Mouse (Mus musculus) liver, postnatal 0 days (tissue): ENCODE data around the gene Lat2. TPM values are rescaled to one million over a fixed set of nuclear protein-coding genes. Genes with fewer than 3 reads are reported as not detected.

Experiments
- ATAC-seq: fragments of 200-750 bp; cut with Nextera tagmentation; 2 replicates; pipeline ENCODE4 v1.8.0; 2017; ENCODE audit warnings: mild to moderate bottlenecking, moderate library complexity
- DNase-seq: peaks from one replicate; pipeline ENCODE4 v3.0.0-alpha.2; 2016
- H3K27ac ChIP-seq: fragments of 300-500 bp; sonication (generic); 2 replicates; pipeline ENCODE4 v1.5.1; 2014; ENCODE audit warnings: antibody characterized with exemption, moderate library complexity, mild to moderate bottlenecking, low read depth
- H3K27me3 ChIP-seq: fragments of 300-500 bp; sonication (generic); 2 replicates; pipeline ENCODE4 v1.6.1; 2014; ENCODE audit warnings: low read length, control low read depth, mixed read lengths; ENCODE audit not compliant: insufficient read depth
- H3K36me3 ChIP-seq: fragments of 300-500 bp; sonication (generic); replicated peaks from 2 replicates; pipeline ENCODE4 v1.6.1; 2014; ENCODE audit warnings: mild to moderate bottlenecking, control low read depth, low read length, moderate library complexity, mixed read lengths; ENCODE audit not compliant: insufficient read depth
- H3K4me1 ChIP-seq: fragments of 300-500 bp; sonication (generic); 2 replicates; pipeline ENCODE4 v1.6.1; 2014; ENCODE audit warnings: antibody characterized with exemption, mild to moderate bottlenecking, control low read depth; ENCODE audit not compliant: insufficient read depth
- H3K4me2 ChIP-seq: fragments of 300-500 bp; sonication (generic); 2 replicates; pipeline ENCODE4 v1.6.1; 2014; ENCODE audit warnings: low read depth, mild to moderate bottlenecking, low read length, moderate library complexity, mixed read lengths
- H3K4me3 ChIP-seq: fragments of 300-500 bp; sonication (generic); 2 replicates; pipeline ENCODE4 v1.5.1; 2014; ENCODE audit warnings: low read depth, low read length
- H3K9ac ChIP-seq: fragments of 300-500 bp; sonication (generic); replicated peaks from 2 replicates; pipeline ENCODE4 v1.6.1; 2014; ENCODE audit warnings: mild to moderate bottlenecking, moderate library complexity
- H3K9me3 ChIP-seq: fragments of 300-500 bp; sonication (generic); 2 replicates; pipeline ENCODE4 v1.6.1; 2016; ENCODE audit warnings: mild to moderate bottlenecking, control low read depth, low read length, mixed read lengths
- CTCF ChIP-seq: sonication (generic); IDR thresholded peaks from 2 replicates; pipeline ENCODE4 v1.5.1; 2016; ENCODE audit warnings: antibody characterized with exemption, low read depth
- EP300 ChIP-seq: IDR thresholded peaks from 2 replicates; pipeline ENCODE4 v1.6.1; 2016; ENCODE audit warnings: antibody characterized with exemption, low read depth, mild to moderate bottlenecking
- WGBS: fragments of 180-500 bp; shearing (Covaris S2); extraction: QIAGEN DNeasy Blood & Tissue Kit; methylation state at CpG from one replicate; pipeline ENCODE4 v1.1.7; 2014; ENCODE audit not compliant: insufficient replicate concordance; 5-methylcytosine and 5-hydroxymethylcytosine counted together
- polyA plus RNA-seq: library from polyadenylated mRNA; unstranded; fragments of >200 nt; fragmentation: Nextera tagmentation; extraction: Ambion mirVana; gene quantifications from 2 replicates; pipeline ENCODE4 v1.2.1, GENCODE M21; 2015

Lat2 gene
- polyA plus RNA-seq, 1 experiment from 2014 or later, result 2.4 TPM

DNA sequence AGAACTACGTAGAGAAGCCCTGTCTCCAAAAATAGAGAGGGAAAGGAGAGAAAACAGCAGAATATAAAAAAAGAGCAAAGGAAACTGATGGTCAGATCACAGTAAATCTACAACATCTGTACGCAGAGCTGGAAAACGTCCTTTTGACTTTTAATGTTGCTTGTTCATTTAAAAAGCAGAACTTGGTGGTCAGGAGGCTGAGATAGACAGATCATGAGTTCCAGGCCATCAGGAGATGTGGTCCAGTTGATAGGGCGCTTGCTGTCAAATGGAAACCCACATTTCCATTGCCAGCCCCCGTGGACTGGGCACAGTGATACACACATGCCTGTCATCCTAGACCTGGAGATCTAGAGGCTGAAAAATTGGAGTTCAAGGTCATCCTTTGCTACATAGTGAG lies 30.0 kb downstream of the Lat2 start:
- Histone ChIP-seq H3K27ac (no peak overlapping the region), H3K4me2 (no peak overlapping the region), H3K4me1 (peaks cover 15% of the 10 kb centered on the region), H3K27me3 (no peaks in the 10 kb centered on the region), H3K4me3 (no peak overlapping the region), H3K36me3 (peaks cover 10% of the 10 kb centered on the region), H3K9me3 (no peaks in the 10 kb centered on the region), H3K9ac (no peak overlapping the region)
- no peak for ATAC-seq
- DNase-seq, result no peak
- TF ChIP-seq CTCF, result no peak
- no peak for TF ChIP-seq EP300
- WGBS, result 54% methylated on average over 5 of the region's 5 CpGs

- Histone ChIP-seq H3K4me2 (peak overlapping the region; percentile 72), H3K36me3 (peaks cover 7% of the 10 kb centered on the region), H3K27ac (no peak overlapping the region), H3K27me3 (no peaks in the 10 kb centered on the region), H3K4me3 (peak overlapping the region; percentile 65), H3K9ac (peak overlapping the region; percentile 65), H3K9me3 (no peaks in the 10 kb centered on the region), H3K4me1 (peaks cover 15% of the 10 kb centered on the region)
- WGBS, result 36% methylated on average over 3 of the region's 3 CpGs
- DNase-seq, result no peak
- TF ChIP-seq EP300 (no peak), CTCF (no peak)
- no peak for ATAC-seq
Measured at GRCm38 (mm10) chr5:134583884-134584213, 31.0 kb downstream of the Lat2 start.

GRCm38 (mm10) chr5:134583006-134583883 lies 31.6 kb downstream of the Lat2 start:
- peak; percentile 18; the same call in 1 of the 2 replicates for ATAC-seq
- Histone ChIP-seq H3K9me3 (no peaks in the 10 kb centered on the region), H3K4me2 (peak overlapping the region; percentile 72), H3K4me1 (peaks cover 15% of the 10 kb centered on the region), H3K27ac (peak overlapping the region; percentile 13), H3K4me3 (peak overlapping the region; percentile 65), H3K36me3 (peaks cover 5% of the 10 kb centered on the region), H3K27me3 (no peaks in the 10 kb centered on the region), H3K9ac (peak overlapping the region; percentile 65)
- DNase-seq, result no peak
- WGBS, result 16% methylated on average over 15 of the region's 15 CpGs
- peak; percentile 14 for TF ChIP-seq CTCF
- no peak for TF ChIP-seq EP300

DNA sequence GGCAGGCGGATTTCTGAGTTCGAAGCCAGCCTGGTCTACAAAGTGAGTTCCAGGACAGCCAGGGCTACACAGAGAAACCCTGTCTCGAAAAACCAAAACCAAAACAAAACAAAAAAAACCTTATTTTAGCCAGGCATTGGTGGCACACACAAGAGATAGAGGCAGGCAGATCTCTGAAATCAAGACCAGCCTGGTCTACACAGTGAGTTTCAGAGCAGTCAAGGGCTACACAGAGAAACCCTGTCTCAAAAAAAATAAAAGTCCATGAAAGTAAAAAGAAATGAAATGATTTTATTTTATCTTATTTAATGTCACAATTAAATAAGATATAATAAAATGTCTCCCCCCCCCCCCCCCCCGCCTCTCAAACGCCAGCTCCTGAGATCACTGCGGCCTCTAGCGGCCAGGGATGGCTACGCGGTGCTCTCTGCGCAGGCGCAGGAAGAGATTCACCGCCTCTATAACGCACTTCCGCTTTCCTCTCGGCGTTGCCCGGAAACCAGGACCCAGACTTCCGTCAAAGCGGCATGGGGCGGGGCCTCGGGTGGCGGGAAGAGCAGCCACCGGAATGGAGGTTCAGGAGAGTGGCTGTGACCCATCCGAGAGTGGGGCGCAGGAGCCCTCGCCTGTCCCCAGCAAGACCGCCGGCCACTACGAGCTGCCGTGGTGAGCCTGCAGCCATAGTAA lies 32.5 kb downstream of the Lat2 start:
- 8% methylated on average over 25 of the region's 30 CpGs for WGBS
- Histone ChIP-seq H3K4me3 (peak overlapping the region; percentile 65), H3K4me1 (peaks cover 15% of the 10 kb centered on the region), H3K27me3 (no peaks in the 10 kb centered on the region), H3K9ac (peak overlapping the region; percentile 65), H3K27ac (peak overlapping the region; percentile 13; the same call in 1 of the 2 replicates), H3K4me2 (peak overlapping the region; percentile 72), H3K9me3 (no peaks in the 10 kb centered on the region), H3K36me3 (peaks cover 5% of the 10 kb centered on the region)
- TF ChIP-seq CTCF (peak; percentile 90), EP300 (no peak)
- peak; percentile 98 for DNase-seq
- peak; percentile 98 for ATAC-seq

GRCm38 (mm10) chr5:134581146-134581545 lies 33.7 kb downstream of the Lat2 start, which contains the start of gene Rfc2:
Rfc2 (plus strand) TSS chr5:134581366.
- H3K27ac ChIP-seq, result no peak within 1 kb of the TSS
- H3K27me3 ChIP-seq, result no peaks in the 10 kb centered on the region
- peaks cover 15% of the 10 kb centered on the region for H3K4me1 ChIP-seq
- ATAC-seq, result no peak
- no peaks in the 10 kb centered on the region for H3K9me3 ChIP-seq
- no peak within 1 kb of the TSS for H3K4me2 ChIP-seq
- no peaks in the 10 kb centered on the region for H3K36me3 ChIP-seq
- DNase-seq, result no peak
- H3K4me3 ChIP-seq, result no peak within 1 kb of the TSS
- no peak for TF ChIP-seq CTCF
- TF ChIP-seq EP300, result no peak
- WGBS, result 83% methylated on average over 5 of the region's 5 CpGs
- no peak within 1 kb of the TSS for H3K9ac ChIP-seq

GRCm38 (mm10) chr5:134579135-134579534 lies 35.7 kb downstream of the Lat2 start:
- no peaks in the 10 kb centered on the region for H3K9me3 ChIP-seq
- no peaks in the 10 kb centered on the region for H3K36me3 ChIP-seq
- no peaks in the 10 kb centered on the region for H3K27me3 ChIP-seq
- TF ChIP-seq EP300 (no peak), CTCF (no peak)
- DNase-seq, result no peak
- no peak overlapping the region for H3K27ac ChIP-seq
- no peak overlapping the region for H3K4me3 ChIP-seq
- H3K9ac ChIP-seq, result no peak overlapping the region
- no peak for ATAC-seq
- no peak overlapping the region for H3K4me2 ChIP-seq
- peaks cover 12% of the 10 kb centered on the region for H3K4me1 ChIP-seq
- 70% methylated on average over 3 of the region's 3 CpGs for WGBS
